Mouse (Mus musculus): Measurements from ENCODE around the gene Pik3cd. TPM values are rescaled to one million over a fixed set of nuclear protein-coding genes. Genes with fewer than 3 reads are reported as not detected.
"Not testable (repeated sequence)": the region's sequence is repeated elsewhere in the genome, so short reads cannot be mapped to it uniquely, and the experiment has no call there.

The Pik3cd gene
- total RNA-seq, 2 experiments from 2014 or later: 28.6 to 30.4 TPM

GRCm38 (mm10) chr4:149613497-149613896 lies 88.9 kb downstream of the Pik3cd start:
- not testable (repeated sequence) for DNase-seq (ENCODE audit: low spot score in 2 of 2)

- DNase-seq (ENCODE audit: low spot score in 2 of 2): peak; percentile 65 to 67
Measured at GRCm38 (mm10) chr4:149611376-149612044, 90.9 kb downstream of the Pik3cd start.

GRCm38 (mm10) chr4:149609256-149610025 lies 92.9 kb downstream of the Pik3cd start:
- no peak for DNase-seq (ENCODE audit: low spot score in 2 of 2)

- DNase-seq (ENCODE audit: low spot score in 2 of 2): no peak
Measured at GRCm38 (mm10) chr4:149608309-149608638, 94.1 kb downstream of the Pik3cd start.

- DNase-seq (ENCODE audit: low spot score in 2 of 2): no peak
Measured at GRCm38 (mm10) chr4:149607591-149608308, 94.6 kb downstream of the Pik3cd start.

- no peak for DNase-seq (ENCODE audit: low spot score in 2 of 2)
Measured at GRCm38 (mm10) chr4:149606766-149607358, 95.5 kb downstream of the Pik3cd start.

- peak; percentile 48 to 65 for DNase-seq (ENCODE audit: low spot score in 2 of 2)
Measured at GRCm38 (mm10) chr4:149606056-149606455, 96.3 kb downstream of the Pik3cd start.

GRCm38 (mm10) chr4:149604518-149604917 lies 97.9 kb downstream of the Pik3cd start:
- DNase-seq (ENCODE audit: low spot score in 2 of 2): no peak

- no peak for DNase-seq (ENCODE audit: low spot score in 2 of 2)
Measured at GRCm38 (mm10) chr4:149603860-149604259, 98.5 kb downstream of the Pik3cd start.

- DNase-seq (ENCODE audit: low spot score in 2 of 2): no peak
Measured at GRCm38 (mm10) chr4:149602236-149602635, 100.1 kb downstream of the Pik3cd start.

- DNase-seq (ENCODE audit: low spot score in 2 of 2): no peak
Measured at GRCm38 (mm10) chr4:149601484-149601883, 100.9 kb downstream of the Pik3cd start.

GRCm38 (mm10) chr4:149600130-149600529 lies 102.2 kb downstream of the Pik3cd start:
- no peak for DNase-seq (ENCODE audit: low spot score in 2 of 2)

GRCm38 (mm10) chr4:149599549-149599948 lies 102.8 kb downstream of the Pik3cd start:
- no peak for DNase-seq (ENCODE audit: low spot score in 2 of 2)

Small RNAs within 50 kb of the gene (microRNA-seq; reads per million reads assigned to microRNA genes)
- 2.0 reads per million in 2 experiments for gene Mir7023

Other genes with a start within 250 kb of the Pik3cd start
- gene Rbp7, start 247.6 kb downstream of the Pik3cd start, total RNA-seq (2021): not detected
- gene Tmem274, start 225.2 kb downstream of the Pik3cd start, total RNA-seq (2021): not detected
- 1 to 10 TPM; 6.5 to 7.6 TPM for gene Nmnat1, start 217.4 kb downstream of the Pik3cd start, total RNA-seq (2021)
- 10 to 100 TPM; 35.7 to 36.4 TPM for gene Lzic, start 217.3 kb downstream of the Pik3cd start, total RNA-seq (2021)
- 10 to 100 TPM; 75.4 to 82.9 TPM for gene Ctnnbip1, start 184.3 kb downstream of the Pik3cd start, total RNA-seq (2021)
- gene Clstn1, start 116.1 kb downstream of the Pik3cd start, total RNA-seq (2021): 100 to 1,000 TPM; 726 TPM
- gene Tmem201, start 35.5 kb upstream of the Pik3cd start, total RNA-seq (2021): 10 to 100 TPM; 66.7 to 66.8 TPM
- 10 to 100 TPM; 28.4 to 30.7 TPM for gene Slc25a33, start 71.7 kb upstream of the Pik3cd start, total RNA-seq (2021)